Mouse (Mus musculus) hindbrain, embryonic 14.5 days (tissue): Measurements from ENCODE around the gene Gm10447. TPM values are rescaled to one million over a fixed set of nuclear protein-coding genes. Genes with fewer than 3 reads are reported as not detected.

Experiments
- ATAC-seq: fragments of 200-750 bp; cut with Nextera tagmentation; 2 replicates; pipeline ENCODE4 v1.8.0; 2017; ENCODE audit warnings: moderate number of reproducible peaks, mild to moderate bottlenecking, moderate TSS enrichment, moderate library complexity; ENCODE audit not compliant: low FRiP score
- DNase-seq: peaks from one replicate; pipeline ENCODE4 v3.0.0-alpha.2; 2015; ENCODE audit warnings: low spot score
- H3K27ac ChIP-seq: fragments of 300-500 bp; sonication (generic); 2 replicates; pipeline ENCODE4 v1.5.1; 2014; ENCODE audit warnings: mild to moderate bottlenecking, moderate library complexity
- H3K27me3 ChIP-seq: fragments of 300-500 bp; sonication (generic); 2 replicates; pipeline ENCODE4 v1.6.1; 2014; ENCODE audit warnings: mild to moderate bottlenecking, low read length, mixed read lengths; ENCODE audit not compliant: control insufficient read depth, insufficient read depth
- H3K36me3 ChIP-seq: fragments of 300-500 bp; sonication (generic); replicated peaks from 2 replicates; pipeline ENCODE4 v1.6.1; 2014; ENCODE audit not compliant: control insufficient read depth, insufficient read depth
- H3K4me1 ChIP-seq: fragments of 300-500 bp; sonication (generic); replicated peaks from 2 replicates; pipeline ENCODE4 v1.6.1; 2014; ENCODE audit warnings: antibody characterized with exemption, low read length, mixed read lengths; ENCODE audit not compliant: control insufficient read depth, insufficient read depth
- H3K4me2 ChIP-seq: fragments of 300-500 bp; sonication (generic); replicated peaks from 2 replicates; pipeline ENCODE4 v1.6.1; 2014; ENCODE audit warnings: mild to moderate bottlenecking, moderate library complexity
- H3K4me3 ChIP-seq: fragments of 300-500 bp; sonication (generic); replicated peaks from 2 replicates; pipeline ENCODE4 v1.5.1; 2014; ENCODE audit warnings: mild to moderate bottlenecking, low read length
- H3K9ac ChIP-seq: fragments of 300-500 bp; sonication (generic); 2 replicates; pipeline ENCODE4 v1.6.1; 2014
- H3K9me3 ChIP-seq: fragments of 300-500 bp; sonication (generic); 2 replicates; pipeline ENCODE4 v1.6.1; 2016; ENCODE audit warnings: low read length; ENCODE audit not compliant: control insufficient read depth
- WGBS: fragments of 180-500 bp; shearing (Covaris S2); extraction: QIAGEN DNeasy Blood & Tissue Kit; methylation state at CpG from one replicate; pipeline ENCODE4 v1.1.7; 2014; 5-methylcytosine and 5-hydroxymethylcytosine counted together
- microRNA-seq: library from miRNA; unstranded; fragments of <30 nt; microRNA quantifications from one replicate; pipeline ENCODE4, GENCODE M21; 2016
- polyA plus RNA-seq: library from polyadenylated mRNA; unstranded; fragments of >200 nt; fragmentation: Nextera tagmentation; extraction: Ambion mirVana; gene quantifications from 2 replicates; pipeline ENCODE4 v1.2.1, GENCODE M21; 2014

Gene Gm10447
- polyA plus RNA-seq, 1 experiment from 2014 or later: 0.11 TPM

DNA sequence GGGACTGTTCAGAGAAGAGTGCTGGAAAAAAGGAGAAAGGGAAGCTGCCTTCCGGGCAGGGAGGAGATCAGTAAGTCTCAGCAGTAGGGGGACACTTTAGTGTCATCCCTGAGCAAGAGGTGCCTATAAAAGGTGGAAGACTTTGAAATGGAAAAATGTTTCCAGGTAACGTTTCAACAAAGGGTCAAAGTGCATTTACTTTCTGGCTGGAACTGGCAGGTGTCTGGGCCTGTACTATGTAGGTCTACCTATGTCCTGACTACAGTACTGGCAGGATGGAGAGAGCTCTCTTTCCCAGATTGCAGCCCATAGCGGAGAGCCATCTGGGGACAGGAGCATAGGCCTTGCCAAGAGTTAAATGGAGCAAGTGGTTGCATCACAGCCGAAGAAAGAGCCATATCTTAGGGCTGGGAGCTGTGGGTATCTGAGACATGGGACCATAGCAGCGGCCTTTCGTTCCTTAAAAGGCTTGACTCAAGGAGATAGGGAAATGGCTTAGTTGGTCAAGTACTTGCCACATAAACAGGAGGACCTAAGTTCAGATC lies 31.1 kb downstream of the Gm10447 start:
- no peak overlapping the region for H3K27ac ChIP-seq
- H3K4me1 ChIP-seq: peaks cover 9% of the 10 kb centered on the region
- DNase-seq: no peak
- no peak overlapping the region for H3K4me3 ChIP-seq
- no peaks in the 10 kb centered on the region for H3K9me3 ChIP-seq
- no peaks in the 10 kb centered on the region for H3K27me3 ChIP-seq
- peaks cover 24% of the 10 kb centered on the region for H3K36me3 ChIP-seq
- H3K4me2 ChIP-seq: no peak overlapping the region
- ATAC-seq: no peak
- no peak overlapping the region for H3K9ac ChIP-seq
- 91% methylated on average over 6 of the region's 6 CpGs for WGBS

DNA sequence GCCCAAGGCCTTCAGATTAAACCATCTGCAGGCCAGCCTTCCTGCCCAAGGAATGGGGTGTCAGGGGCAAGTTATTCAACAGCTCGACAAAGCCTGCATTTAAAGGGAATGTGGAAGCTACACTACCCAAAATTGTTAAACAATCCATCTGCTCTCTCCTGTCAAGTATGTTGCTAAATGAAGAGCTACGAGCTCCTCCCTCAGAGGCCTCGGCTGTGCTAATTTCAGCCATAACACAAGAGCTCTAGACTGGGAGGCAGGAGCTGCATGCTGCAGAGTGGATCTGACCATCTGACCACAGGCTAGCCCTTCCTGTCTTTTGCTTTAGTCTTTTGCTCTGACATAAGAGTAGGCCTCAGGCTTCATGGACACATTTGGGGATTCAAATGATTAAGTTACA lies 31.7 kb downstream of the Gm10447 start:
- H3K9me3 ChIP-seq: no peaks in the 10 kb centered on the region
- ATAC-seq (no peak), DNase-seq (no peak)
- no peaks in the 10 kb centered on the region for H3K27me3 ChIP-seq
- no peak overlapping the region for H3K4me2 ChIP-seq
- H3K27ac ChIP-seq: no peak overlapping the region
- WGBS: 75% methylated on average over 3 of the region's 3 CpGs
- no peak overlapping the region for H3K9ac ChIP-seq
- H3K36me3 ChIP-seq: peaks cover 27% of the 10 kb centered on the region
- no peak overlapping the region for H3K4me3 ChIP-seq
- peaks cover 9% of the 10 kb centered on the region for H3K4me1 ChIP-seq

DNA sequence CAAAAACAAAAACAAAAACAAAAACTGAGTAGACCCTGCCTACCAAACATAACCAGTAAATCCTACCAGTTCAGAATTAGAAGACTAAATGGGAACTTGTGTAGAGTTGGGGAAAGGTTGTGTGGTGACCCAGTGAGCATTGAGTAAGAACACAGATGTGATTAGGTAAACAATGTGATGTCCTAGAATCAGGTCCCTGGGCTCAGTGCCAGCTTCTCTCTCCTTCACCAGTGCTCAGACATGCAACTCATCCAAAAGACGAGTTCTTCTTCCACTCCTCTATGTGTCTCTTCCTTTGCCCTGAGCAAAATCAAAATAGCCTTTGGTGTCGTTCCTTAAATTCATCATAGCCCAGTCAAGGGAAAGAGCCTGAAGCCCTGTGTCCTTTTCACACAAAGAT lies 32.1 kb downstream of the Gm10447 start:
- Histone ChIP-seq H3K4me2 (no peak overlapping the region), H3K9me3 (no peaks in the 10 kb centered on the region), H3K4me1 (peaks cover 6% of the 10 kb centered on the region), H3K27me3 (no peaks in the 10 kb centered on the region), H3K27ac (no peak overlapping the region), H3K36me3 (peaks cover 31% of the 10 kb centered on the region), H3K4me3 (no peak overlapping the region), H3K9ac (no peak overlapping the region)
- WGBS: 60% methylated on average over 2 of the region's 2 CpGs
- ATAC-seq (no peak), DNase-seq (no peak)

DNA sequence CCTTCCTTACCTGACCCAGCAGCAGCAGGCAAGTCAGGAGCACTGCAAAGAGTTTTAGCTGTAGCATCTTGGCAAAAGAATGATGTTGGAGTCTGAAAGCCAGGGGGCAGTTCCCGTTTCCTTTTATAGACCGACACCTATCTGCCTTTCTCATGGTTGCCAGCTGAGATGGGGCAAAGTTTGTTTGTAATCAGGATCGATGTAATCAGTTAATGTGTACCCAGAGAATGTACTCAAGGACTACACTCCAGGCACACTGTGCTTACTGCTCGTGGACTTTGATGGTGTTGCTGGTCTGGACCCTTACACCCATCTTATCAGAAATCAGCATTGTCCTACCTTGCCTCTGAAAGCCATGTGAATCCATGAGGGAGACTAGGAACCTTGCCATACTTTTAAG lies 33.9 kb downstream of the Gm10447 start, which contains the start of gene Leap2:
Leap2 (minus strand) TSS at position 135 of the 400 bp plus-strand sequence.
- ATAC-seq (no peak), DNase-seq (no peak)
- Histone ChIP-seq H3K27me3 (no peaks in the 10 kb centered on the region), H3K4me1 (no peaks in the 10 kb centered on the region), H3K27ac (no peak within 1 kb of the TSS), H3K9ac (no peak within 1 kb of the TSS), H3K36me3 (peaks cover 40% of the 10 kb centered on the region), H3K4me2 (no peak within 1 kb of the TSS), H3K9me3 (no peaks in the 10 kb centered on the region), H3K4me3 (no peak within 1 kb of the TSS)
- 94% methylated on average over 4 of the region's 4 CpGs for WGBS

DNA sequence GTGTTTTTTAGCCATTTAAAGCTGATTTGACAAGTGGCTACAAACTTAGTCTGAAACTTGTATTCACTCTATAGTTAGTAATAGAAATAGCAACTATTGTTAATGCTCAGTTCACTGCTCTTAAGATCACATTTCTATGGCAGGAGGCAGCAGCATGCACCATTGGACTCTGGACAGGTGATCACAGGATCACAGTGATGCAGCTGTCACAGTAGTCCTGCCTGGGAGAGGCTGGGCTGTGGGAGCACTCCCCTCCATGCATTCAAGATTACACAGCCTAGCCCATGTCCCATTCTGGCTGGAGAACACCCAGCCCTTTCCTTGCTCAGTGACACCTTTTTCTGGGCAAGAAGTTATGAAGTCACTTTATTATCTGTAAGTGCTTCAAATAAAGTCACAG lies 38.9 kb downstream of the Gm10447 start:
- no peak overlapping the region for H3K27ac ChIP-seq
- DNase-seq (no peak), ATAC-seq (no peak)
- no peaks in the 10 kb centered on the region for H3K27me3 ChIP-seq
- H3K9ac ChIP-seq: no peak overlapping the region
- no peaks in the 10 kb centered on the region for H3K4me1 ChIP-seq
- no peak overlapping the region for H3K4me2 ChIP-seq
- H3K4me3 ChIP-seq: no peak overlapping the region
- H3K36me3 ChIP-seq: peaks cover 82% of the 10 kb centered on the region
- H3K9me3 ChIP-seq: no peaks in the 10 kb centered on the region

DNA sequence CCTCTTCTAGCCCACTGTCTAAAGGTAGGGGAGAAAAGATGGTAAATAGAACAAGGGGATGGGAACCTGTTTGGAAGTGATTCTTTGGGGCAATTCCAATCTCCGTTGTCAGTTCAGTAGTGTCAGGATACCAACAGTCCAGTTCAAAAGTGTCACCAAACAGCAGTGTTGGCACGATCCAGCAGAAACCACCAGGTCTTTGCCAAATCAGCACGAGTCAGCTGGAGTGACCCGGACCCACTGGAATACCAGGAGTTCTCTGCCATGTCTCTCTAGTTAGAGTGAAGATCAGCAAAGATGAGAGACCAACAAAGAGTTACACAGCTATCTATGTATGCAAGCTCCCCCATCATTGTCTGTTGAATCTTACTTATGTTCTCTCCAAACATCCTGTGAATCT lies 43.0 kb downstream of the Gm10447 start:
- H3K27ac ChIP-seq: no peak overlapping the region
- H3K9ac ChIP-seq: no peak overlapping the region
- no peaks in the 10 kb centered on the region for H3K9me3 ChIP-seq
- ATAC-seq (no peak), DNase-seq (no peak)
- 96% methylated on average over 4 of the region's 4 CpGs for WGBS
- no peaks in the 10 kb centered on the region for H3K4me1 ChIP-seq
- H3K4me2 ChIP-seq: no peak overlapping the region
- no peak overlapping the region for H3K4me3 ChIP-seq
- peaks cover 98% of the 10 kb centered on the region for H3K36me3 ChIP-seq
- no peaks in the 10 kb centered on the region for H3K27me3 ChIP-seq

DNA sequence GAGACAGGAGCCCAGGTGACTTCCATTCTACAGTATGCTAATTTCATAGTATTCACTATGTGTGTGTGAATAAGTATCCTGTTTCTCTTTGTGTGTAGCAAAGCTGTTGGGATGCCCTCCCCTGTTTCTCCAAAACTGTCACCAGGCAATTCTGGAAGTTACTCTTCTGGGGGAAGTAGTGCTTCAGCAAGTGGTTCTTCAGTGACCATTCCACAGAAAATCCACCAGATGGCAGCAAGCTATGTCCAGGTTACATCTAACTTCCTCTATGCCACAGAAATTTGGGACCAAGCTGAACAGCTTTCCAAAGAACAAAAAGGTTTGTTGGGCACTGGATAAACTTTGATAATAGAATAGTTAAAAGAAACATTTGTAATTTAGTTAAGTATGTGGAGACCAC lies 45.2 kb downstream of the Gm10447 start:
- Histone ChIP-seq H3K36me3 (peaks cover 99% of the 10 kb centered on the region), H3K27ac (no peak overlapping the region), H3K27me3 (no peaks in the 10 kb centered on the region), H3K9me3 (no peaks in the 10 kb centered on the region), H3K9ac (no peak overlapping the region), H3K4me1 (no peaks in the 10 kb centered on the region), H3K4me3 (no peak overlapping the region), H3K4me2 (no peak overlapping the region)
- DNase-seq (peak; percentile 66), ATAC-seq (no peak)

Small RNA genes lying within 50 kb of the gene (microRNA-seq; reads per million reads assigned to microRNA genes)
- gene Mir6920: not detected

Other genes starting within 250 kb of the Gm10447 start
- 51.5 and 52.7 TPM in 2 replicates for gene Hspa4, start 156.7 kb downstream of the Gm10447 start, polyA plus RNA-seq
- gene Zcchc10, start 132.4 kb downstream of the Gm10447 start, polyA plus RNA-seq: 13.9 and 14.9 TPM in 2 replicates
- gene Aff4, start 106.3 kb downstream of the Gm10447 start, polyA plus RNA-seq: 80.1 and 90.6 TPM in 2 replicates
- gene Leap2, start 33.9 kb downstream of the Gm10447 start, polyA plus RNA-seq: not detected in 2 replicates
- gene Uqcrq, start 26.3 kb downstream of the Gm10447 start, polyA plus RNA-seq: 751 and 866 TPM in 2 replicates
- gene Gdf9, start 26.1 kb downstream of the Gm10447 start, polyA plus RNA-seq: 3.1 and 3.2 TPM in 2 replicates
- gene Shroom1, start 95 bp upstream of the Gm10447 start, polyA plus RNA-seq: 2.5 and 3.5 TPM in 2 replicates
- gene Gm9837, start 13.4 kb upstream of the Gm10447 start, polyA plus RNA-seq: not detected in 2 replicates
- 0.36 TPM in 1 of 2 replicates, not detected in the other for gene Gm9945, start 23.1 kb upstream of the Gm10447 start, polyA plus RNA-seq
- gene Sowaha, start 23.2 kb upstream of the Gm10447 start, polyA plus RNA-seq: 1.3 and 1.4 TPM in 2 replicates
- 21.6 and 23.7 TPM in 2 replicates for gene Sept8, start 62.1 kb upstream of the Gm10447 start, polyA plus RNA-seq
- gene Kif3a, start 110.3 kb upstream of the Gm10447 start, polyA plus RNA-seq: 278 and 302 TPM in 2 replicates
- gene Il4, start 161.6 kb upstream of the Gm10447 start, polyA plus RNA-seq: 8.3 and 8.5 TPM in 2 replicates
- not detected in 2 replicates for gene Il13, start 177.6 kb upstream of the Gm10447 start, polyA plus RNA-seq